Comparison of ENCODE assay signal across 20 mouse cellular contexts in genomic region chr7:4154976-4155375, GRCm38 (mm10). TPM values are rescaled to one million over a fixed set of nuclear protein-coding genes. Genes with fewer than 3 reads are reported as not detected.
"Had no signal": no experiment of that assay in that cellular context is flagged by ENCODE, and none has a peak within 500 bp of the region (broad histone marks: within the 10 kb centered on the region; RNA-seq: fewer than 3 reads in every experiment).

No protein-coding gene starts in this region.

- ATAC-seq: intestine, postnatal 0 days; lung, postnatal 0 days; midbrain, embryonic 15.5 days had no signal

- H3K4me3 ChIP-seq: liver, embryonic 13.5 days; midbrain, embryonic 12.5 days; midbrain, embryonic 15.5 days; myocyte; neural tube, embryonic 13.5 days; stomach, embryonic 15.5 days had no signal

- H3K27me3 ChIP-seq: stomach, embryonic 15.5 days had no signal

- H3K36me3 ChIP-seq: liver, embryonic 13.5 days; midbrain, embryonic 12.5 days; midbrain, embryonic 15.5 days; neural tube, embryonic 13.5 days; stomach, embryonic 15.5 days had no signal

- DNase-seq: kidney, adult 2 months; kidney, postnatal 25 days; left cerebral cortex, postnatal 4 days; liver, embryonic 13.5 days; lung, embryonic 14.5 days; retina, postnatal 1 day; right cerebral cortex, postnatal 25 days; spleen, adult 18-20 months; thymus, adult 18-20 months; thymus, postnatal 4 days had no signal

- H3K9me3 ChIP-seq: liver, embryonic 13.5 days; midbrain, embryonic 12.5 days; midbrain, embryonic 15.5 days; neural tube, embryonic 13.5 days; stomach, embryonic 15.5 days had no signal

RNA-seq across cellular contexts. Expression of gene Cdc42ep5, which starts 9.7 kb away (rescaled TPM):
- total RNA-seq: megakaryocyte-erythroid progenitor cell, adult 5-6 weeks; monocyte, adult 5-6 weeks had no signal
- polyA plus RNA-seq: macrophage had no signal

RNA-seq across cellular contexts. Expression of gene Ttyh1, which starts 35.8 kb away (rescaled TPM):
- total RNA-seq: megakaryocyte-erythroid progenitor cell, adult 5-6 weeks; monocyte, adult 5-6 weeks had no signal
